Mouse (Mus musculus) midbrain, embryonic 10.5 days (tissue): Measurements from ENCODE around the gene Xkr7. TPM values are rescaled to one million over a fixed set of nuclear protein-coding genes. Genes with fewer than 3 reads are reported as not detected.
A peak's percentile ranks its signal among the peaks of the same experiment; 100 is the strongest.

ENCODE experiments used
- DNase-seq: peaks from one replicate; pipeline ENCODE4 v3.0.0-alpha.2; 2017; ENCODE audit warnings: low spot score
- H3K27ac ChIP-seq: fragments of 300-500 bp; sonication (generic); replicated peaks from 2 replicates; pipeline ENCODE4 v1.5.1; 2016; ENCODE audit warnings: mild to moderate bottlenecking
- H3K27me3 ChIP-seq: fragments of 300-500 bp; sonication (generic); 2 replicates; pipeline ENCODE4 v1.6.1; 2016; ENCODE audit warnings: low read depth, mild to moderate bottlenecking; ENCODE audit not compliant: poor library complexity, severe bottlenecking
- H3K36me3 ChIP-seq: fragments of 300-500 bp; sonication (generic); 2 replicates; pipeline ENCODE4 v1.6.1; 2016; ENCODE audit warnings: mild to moderate bottlenecking, moderate library complexity
- H3K4me1 ChIP-seq: fragments of 300-500 bp; sonication (generic); 2 replicates; pipeline ENCODE4 v1.6.1; 2016
- H3K4me3 ChIP-seq: fragments of 300-500 bp; sonication (generic); 2 replicates; pipeline ENCODE4 v1.5.1; 2016; ENCODE audit warnings: mild to moderate bottlenecking, moderate library complexity
- H3K9me3 ChIP-seq: fragments of 300-500 bp; sonication (generic); replicated peaks from 2 replicates; pipeline ENCODE4 v1.6.1; 2016; ENCODE audit warnings: mild to moderate bottlenecking
- WGBS: fragments of 180-500 bp; shearing (Covaris S2); methylation state at CpG from one replicate; pipeline ENCODE4 v1.1.7; 2016; 5-methylcytosine and 5-hydroxymethylcytosine counted together
- polyA plus RNA-seq: library from polyadenylated mRNA; unstranded; fragments of >200 nt; fragmentation: Nextera tagmentation; extraction: Ambion mirVana; gene quantifications from 2 replicates; pipeline ENCODE4 v1.2.1, GENCODE M21; 2016

Gene Xkr7
- polyA plus RNA-seq, 1 experiment from 2014 or later = 0.21 TPM

DNA sequence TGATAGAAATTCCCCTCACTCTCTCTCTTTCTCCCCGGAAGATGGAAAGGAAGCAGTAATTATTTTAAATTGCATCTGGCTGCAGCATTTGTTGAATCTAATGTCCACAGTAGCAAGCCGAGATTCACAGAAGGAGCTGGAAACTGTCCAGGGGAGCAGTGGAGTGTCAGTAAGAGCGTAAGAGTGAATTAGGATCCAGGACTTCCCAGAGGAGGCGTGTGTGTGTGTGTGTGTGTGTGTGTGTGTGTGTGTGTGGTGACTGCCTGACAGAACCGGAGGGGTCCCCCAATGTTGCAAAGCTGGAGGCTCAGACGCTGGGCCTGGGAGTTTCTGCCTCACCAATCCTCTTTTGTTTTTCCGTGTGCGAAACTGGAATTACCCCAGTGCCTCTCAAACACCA, 15.8 kb upstream of the Xkr7 start:
- Histone ChIP-seq H3K9me3 (no peaks in the 10 kb centered on the region), H3K27ac (no peak overlapping the region), H3K4me1 (peaks cover 21% of the 10 kb centered on the region), H3K4me3 (peak overlapping the region; percentile 89; the same call in 1 of the 2 replicates), H3K36me3 (peaks cover 32% of the 10 kb centered on the region), H3K27me3 (0 out of 2 replicates have a peak, but pooled peaks cover 5% of the 10 kb centered on the region)
- 57% methylated on average over 8 of the region's 8 CpGs for WGBS
- DNase-seq = no peak

- DNase-seq = no peak
- H3K4me1 ChIP-seq = peaks cover 21% of the 10 kb centered on the region
- 52% methylated on average over 5 of the region's 5 CpGs for whole genome bisulfite sequencing
Measured at GRCm38 (mm10) chr2:153016786-153017185, 14.9 kb upstream of the Xkr7 start.

GRCm38 (mm10) chr2:153019355-153019754, 12.3 kb upstream of the Xkr7 start:
- Histone ChIP-seq H3K36me3 (no peaks in the 10 kb centered on the region), H3K4me3 (no peak overlapping the region), H3K9me3 (no peaks in the 10 kb centered on the region), H3K27me3 (0 out of 2 replicates have a peak, but pooled peaks cover 5% of the 10 kb centered on the region), H3K27ac (no peak overlapping the region), H3K4me1 (peaks cover 13% of the 10 kb centered on the region)
- WGBS = 92% methylated on average over 3 of the region's 3 CpGs
- DNase-seq = no peak

More at GRCm38 (mm10) chr2:153016786-153017185, 14.9 kb upstream of the Xkr7 start:
- no peaks in the 10 kb centered on the region for H3K9me3 ChIP-seq
- H3K36me3 ChIP-seq = peaks cover 22% of the 10 kb centered on the region
- no peak overlapping the region for H3K4me3 ChIP-seq
- H3K27ac ChIP-seq = no peak overlapping the region
- 0 out of 2 replicates have a peak, but pooled peaks cover 5% of the 10 kb centered on the region for H3K27me3 ChIP-seq

DNA sequence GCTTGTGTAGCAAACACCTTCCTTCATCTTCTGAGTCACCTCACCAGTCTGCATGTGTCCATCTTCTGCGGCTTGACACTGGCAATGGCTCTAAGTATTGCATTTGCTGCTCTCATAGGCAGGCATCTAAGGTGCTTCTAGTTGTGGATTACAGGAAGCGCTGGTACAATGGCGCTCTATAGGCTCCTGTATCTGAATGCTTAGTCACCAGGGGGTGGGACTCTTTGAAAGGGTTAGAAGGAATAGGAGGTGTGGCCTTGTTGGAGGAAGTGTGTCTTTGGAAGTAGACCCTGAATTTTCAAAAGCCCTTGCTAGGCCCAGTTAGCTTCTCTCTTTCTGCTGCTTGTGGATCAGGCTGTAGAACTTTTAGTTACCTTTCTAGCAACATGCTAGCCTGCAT, 10.5 kb upstream of the Xkr7 start:
- WGBS = 60% methylated on average over 3 of the region's 3 CpGs
- 0 out of 2 replicates have a peak, but pooled peaks cover 5% of the 10 kb centered on the region for H3K27me3 ChIP-seq
- DNase-seq = no peak
- H3K4me3 ChIP-seq = no peak overlapping the region
- H3K27ac ChIP-seq = no peak overlapping the region
- no peaks in the 10 kb centered on the region for H3K9me3 ChIP-seq
- 0 out of 2 replicates have a peak, but pooled peaks cover 4% of the 10 kb centered on the region for H3K4me1 ChIP-seq
- no peaks in the 10 kb centered on the region for H3K36me3 ChIP-seq

GRCm38 (mm10) chr2:153022855-153023254, 8.8 kb upstream of the Xkr7 start:
- Histone ChIP-seq H3K27me3 (no peaks in the 10 kb centered on the region), H3K27ac (no peak overlapping the region)
- WGBS = 68% methylated on average over 4 of the region's 4 CpGs

DNA sequence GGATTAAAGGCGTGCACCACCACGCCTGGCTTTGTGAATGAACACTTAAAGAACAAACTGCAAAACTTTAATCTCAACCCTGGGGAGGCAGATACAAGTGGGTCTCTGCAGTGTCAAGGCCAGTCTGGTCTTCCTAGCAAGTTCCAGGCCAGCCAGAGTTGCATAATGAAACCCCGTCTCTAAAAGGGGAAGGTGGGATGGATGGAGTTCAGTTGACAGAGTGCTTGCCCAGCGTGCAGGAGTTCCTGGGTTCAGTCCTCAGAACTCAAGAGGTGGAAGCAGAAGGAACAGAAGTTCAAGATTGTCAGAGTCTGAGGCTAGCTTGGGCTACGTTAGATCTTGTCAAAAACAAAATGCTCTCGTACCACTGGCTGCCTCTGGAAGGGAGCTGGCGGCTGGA, 5.6 kb upstream of the Xkr7 start:
- no peaks in the 10 kb centered on the region for H3K36me3 ChIP-seq
- H3K27ac ChIP-seq = no peak overlapping the region
- peaks cover 4% of the 10 kb centered on the region; the same call in 1 of the 2 replicates for H3K4me1 ChIP-seq
- H3K9me3 ChIP-seq = no peaks in the 10 kb centered on the region
- H3K4me3 ChIP-seq = no peak overlapping the region
- DNase-seq = no peak
- WGBS = 82% methylated on average over 7 of the region's 7 CpGs
- H3K27me3 ChIP-seq = peaks cover 16% of the 10 kb centered on the region

More at GRCm38 (mm10) chr2:153022855-153023254, 8.8 kb upstream of the Xkr7 start:
- no peaks in the 10 kb centered on the region for H3K36me3 ChIP-seq
- no peaks in the 10 kb centered on the region for H3K9me3 ChIP-seq
- no peak for DNase-seq
- H3K4me1 ChIP-seq = 0 out of 2 replicates have a peak, but pooled peaks cover 4% of the 10 kb centered on the region
- no peak overlapping the region for H3K4me3 ChIP-seq

DNA sequence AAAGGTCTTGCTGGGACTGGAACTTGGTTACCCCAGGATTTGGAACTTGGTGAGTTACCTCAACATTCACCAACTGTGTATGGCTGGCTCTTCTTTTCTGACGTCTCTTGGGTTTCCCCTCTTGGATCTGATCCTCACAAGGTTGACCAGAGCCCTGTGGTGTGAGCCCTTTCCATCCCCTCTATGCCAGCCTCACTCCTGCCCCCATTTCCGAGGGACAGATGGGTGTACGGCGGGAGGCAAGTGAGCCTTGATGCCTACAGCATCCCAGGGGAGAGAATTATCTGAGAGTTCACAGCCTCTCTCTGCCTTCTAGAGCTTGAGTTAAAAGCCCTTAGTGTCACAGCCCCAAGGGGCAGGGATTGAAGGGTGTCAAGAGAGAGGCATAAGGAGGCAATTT, 4.2 kb upstream of the Xkr7 start:
- 78% methylated on average over 4 of the region's 4 CpGs for WGBS
- Histone ChIP-seq H3K4me3 (no peak overlapping the region), H3K27me3 (peaks cover 30% of the 10 kb centered on the region), H3K4me1 (peaks cover 19% of the 10 kb centered on the region), H3K36me3 (no peaks in the 10 kb centered on the region), H3K27ac (no peak overlapping the region), H3K9me3 (no peaks in the 10 kb centered on the region)
- no peak for DNase-seq

GRCm38 (mm10) chr2:153030422-153030821, 1.2 kb upstream of the Xkr7 start:
- H3K36me3 ChIP-seq = no peaks in the 10 kb centered on the region
- H3K4me1 ChIP-seq = peaks cover 23% of the 10 kb centered on the region
- DNase-seq = no peak
- peaks cover 46% of the 10 kb centered on the region for H3K27me3 ChIP-seq
- 35% methylated on average over 4 of the region's 4 CpGs for WGBS
- no peak overlapping the region for H3K27ac ChIP-seq
- H3K9me3 ChIP-seq = no peaks in the 10 kb centered on the region
- no peak overlapping the region for H3K4me3 ChIP-seq

- Histone ChIP-seq H3K36me3 (no peaks in the 10 kb centered on the region), H3K4me3 (peak overlapping the region; percentile 71), H3K4me1 (peaks cover 32% of the 10 kb centered on the region), H3K27ac (peak overlapping the region; percentile 77), H3K27me3 (peaks cover 46% of the 10 kb centered on the region), H3K9me3 (no peaks in the 10 kb centered on the region)
- 2% methylated on average over 48 of the region's 58 CpGs for WGBS
- DNase-seq = peak; percentile 90
Measured at GRCm38 (mm10) chr2:153032083-153032842, 611 bp downstream of the Xkr7 start.

DNA sequence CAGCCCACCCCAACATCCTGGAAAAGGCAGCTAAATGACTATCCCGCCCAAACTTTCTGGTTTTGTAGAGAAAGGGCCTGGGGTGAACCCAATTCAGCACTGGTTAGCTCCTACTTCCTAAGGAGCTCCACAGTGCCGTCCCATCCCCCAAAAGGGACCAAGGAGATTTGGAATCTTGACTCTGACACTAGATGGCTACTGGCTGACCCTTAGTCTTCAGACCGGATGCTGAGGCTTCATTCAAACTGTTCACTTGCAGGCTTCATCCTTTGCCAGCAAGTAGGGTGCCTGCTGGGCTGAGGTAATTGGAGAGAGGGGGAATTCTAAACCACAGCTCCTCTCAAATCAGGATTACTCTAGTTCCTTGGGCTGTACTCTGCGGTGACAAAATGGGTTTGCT, 1.3 kb downstream of the Xkr7 start:
- Histone ChIP-seq H3K36me3 (no peaks in the 10 kb centered on the region), H3K27me3 (peaks cover 46% of the 10 kb centered on the region), H3K4me1 (peaks cover 32% of the 10 kb centered on the region), H3K9me3 (no peaks in the 10 kb centered on the region), H3K4me3 (peak overlapping the region; percentile 71), H3K27ac (no peak overlapping the region)
- no peak for DNase-seq
- WGBS = 14% methylated on average over 4 of the region's 4 CpGs

DNA sequence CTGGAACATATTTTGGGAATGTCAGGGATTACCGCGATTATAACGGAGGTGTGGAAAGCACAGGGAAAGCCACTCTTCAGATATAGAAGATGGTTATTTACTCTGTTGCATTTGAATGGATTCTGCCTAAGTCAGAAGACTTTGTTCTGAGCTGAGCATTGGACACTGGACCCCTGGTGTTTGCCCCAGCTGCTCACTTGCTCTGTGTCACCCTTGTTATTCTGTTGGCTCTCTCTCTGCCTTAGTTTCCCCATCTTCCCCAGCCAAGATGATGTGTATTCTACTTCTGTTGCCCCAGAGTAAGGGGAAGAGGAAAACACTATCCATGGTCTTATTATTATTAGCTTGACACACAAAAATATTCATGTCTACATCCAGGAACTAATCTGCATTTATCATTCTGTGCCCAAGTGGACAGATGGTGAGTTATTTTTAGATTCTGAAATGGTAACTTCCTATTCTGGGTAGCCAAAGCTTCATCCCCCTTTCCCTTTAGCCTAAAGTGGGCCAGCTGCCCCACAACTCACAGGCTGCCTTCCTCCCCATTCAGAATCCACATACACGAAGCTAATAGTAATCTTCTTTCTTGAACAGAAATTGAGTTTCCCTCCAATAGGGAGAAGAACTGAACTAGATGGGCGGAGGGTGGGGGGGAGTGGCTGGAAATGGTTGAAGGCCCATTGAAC, 2.0 kb downstream of the Xkr7 start:
- peak overlapping the region; percentile 71 for H3K4me3 ChIP-seq

DNA sequence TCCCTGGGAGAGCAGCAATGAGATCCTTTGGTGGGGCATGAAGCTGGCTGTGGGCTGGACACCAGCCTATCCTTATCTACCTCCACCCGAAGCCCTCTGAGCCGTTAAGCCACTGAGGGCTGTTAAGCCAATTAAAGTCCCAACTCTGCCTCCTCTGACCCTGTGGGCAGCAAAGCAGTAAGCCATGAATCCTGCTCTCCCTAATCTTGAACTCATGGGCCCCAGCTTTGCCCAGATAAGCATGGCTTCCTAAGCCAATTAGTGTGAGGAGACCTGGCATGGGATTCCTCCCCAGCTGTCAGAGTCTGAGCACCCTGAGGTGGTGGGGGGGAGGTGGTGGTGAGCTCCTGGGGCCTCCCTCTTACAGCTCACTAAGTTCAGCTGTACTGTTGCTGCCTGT, 5.0 kb downstream of the Xkr7 start:
- H3K4me3 ChIP-seq = no peak overlapping the region
- peaks cover 28% of the 10 kb centered on the region for H3K4me1 ChIP-seq
- 18% methylated on average over 2 of the region's 2 CpGs for WGBS
- no peaks in the 10 kb centered on the region for H3K36me3 ChIP-seq
- peaks cover 24% of the 10 kb centered on the region for H3K27me3 ChIP-seq
- H3K9me3 ChIP-seq = no peaks in the 10 kb centered on the region
- DNase-seq = no peak
- no peak overlapping the region for H3K27ac ChIP-seq

More for the DNA sequence above, 2.0 kb downstream of the Xkr7 start:
- Histone ChIP-seq H3K27me3 (peaks cover 46% of the 10 kb centered on the region), H3K27ac (no peak overlapping the region), H3K9me3 (no peaks in the 10 kb centered on the region), H3K4me1 (peaks cover 36% of the 10 kb centered on the region), H3K36me3 (no peaks in the 10 kb centered on the region)
- no peak for DNase-seq
- WGBS = 71% methylated on average over 5 of the region's 5 CpGs

GRCm38 (mm10) chr2:153043886-153044285, 12.2 kb downstream of the Xkr7 start:
- Histone ChIP-seq H3K27me3 (0 out of 2 replicates have a peak, but pooled peaks cover 3% of the 10 kb centered on the region), H3K27ac (no peak overlapping the region), H3K4me3 (no peak overlapping the region), H3K4me1 (peaks cover 3% of the 10 kb centered on the region; the same call in 1 of the 2 replicates), H3K36me3 (no peaks in the 10 kb centered on the region), H3K9me3 (no peaks in the 10 kb centered on the region)
- 64% methylated on average over 3 of the region's 3 CpGs for WGBS
- DNase-seq = no peak
